Comparison of ENCODE assay signal across 18 mouse cellular contexts in genomic region chrX:38229888-38230287, GRCm38 (mm10). TPM values are rescaled to one million over a fixed set of nuclear protein-coding genes. Genes with fewer than 3 reads are reported as not detected.
"Had no signal": no experiment of that assay in that cellular context is flagged by ENCODE, and none has a peak within 500 bp of the region (broad histone marks: within the 10 kb centered on the region; RNA-seq: fewer than 3 reads in every experiment).

No protein-coding gene starts in this region.

- H3K4me1 ChIP-seq: liver, embryonic 12.5 days; midbrain, embryonic 10.5 days; neural tube, embryonic 13.5 days had no signal

- H3K9me3 ChIP-seq: liver, embryonic 12.5 days; midbrain, embryonic 10.5 days; neural tube, embryonic 13.5 days had no signal

- H3K36me3 ChIP-seq: liver, embryonic 12.5 days; midbrain, embryonic 10.5 days; neural tube, embryonic 13.5 days had no signal

- ATAC-seq: liver, embryonic 12.5 days had no signal

- H3K27me3 ChIP-seq: liver, embryonic 12.5 days; neural tube, embryonic 13.5 days had no signal

- H3K27ac ChIP-seq: liver, embryonic 12.5 days; liver, embryonic 14.5 days; midbrain, embryonic 10.5 days; neural tube, embryonic 13.5 days had no signal

- H3K9ac ChIP-seq: liver, embryonic 12.5 days; liver, embryonic 14.5 days; lung, embryonic 14.5 days; neural tube, embryonic 13.5 days had no signal

- DNase-seq: lung, adult 18-20 months; lung, embryonic 14.5 days; lung, postnatal 10 days; lung, postnatal 4 days; right cerebral cortex, adult 18-20 months; right cerebral cortex, postnatal 25 days; right cerebral cortex, postnatal 4 days; spleen, adult 18-20 months; thymus, adult 18-20 months; thymus, postnatal 14 days; thymus, postnatal 36 days had no signal

- H3K4me2 ChIP-seq: liver, embryonic 12.5 days; lung, embryonic 14.5 days; neural tube, embryonic 13.5 days had no signal

- H3K4me3 ChIP-seq: liver, embryonic 12.5 days; midbrain, embryonic 10.5 days; myocyte; neural tube, embryonic 13.5 days had no signal

RNA-seq across cellular contexts. Expression of gene Tmem255a, which starts 22.4 kb away (rescaled TPM):
- total RNA-seq: megakaryocyte, adult 5-6 weeks had no signal
- polyA plus RNA-seq: liver, adult 2 months had no signal
